Mouse (Mus musculus) MEL (cell line): ENCODE results near the gene Tmem108. TPM values are rescaled to one million over a fixed set of nuclear protein-coding genes. Genes with fewer than 3 reads are reported as not detected.

Source experiments
- DNase-seq: peaks from one replicate; pipeline ENCODE4 v3.0.0; 2011; ENCODE audit warnings: low read depth, low spot score
- H3K27ac ChIP-seq: 2 replicates; pipeline ENCODE4 v1.5.1; 2012; ENCODE audit warnings: low read depth, mild to moderate bottlenecking, control low read depth, low read length, moderate library complexity; ENCODE audit not compliant: control insufficient read depth
- H3K27me3 ChIP-seq, 2 experiments: fragments of 150-350 bp in 1 of 2; sonication (generic) in 1 of 2; 2 replicates each; pipeline ENCODE4 v1.6.1; 2012; ENCODE audit warnings: low read length in 2 of 2, mild to moderate bottlenecking in 2 of 2, improper control_type of control experiment in 1 of 2, moderate library complexity in 1 of 2; ENCODE audit not compliant: insufficient read depth in 2 of 2, control insufficient read depth in 1 of 2
- H3K36me3 ChIP-seq, 2 experiments: 2 replicates each; pipeline ENCODE4 v1.6.1; 2012 to 2014; ENCODE audit warnings: low read length in 2 of 2, improper control_type of control experiment in 1 of 2, inconsistent platforms in 1 of 2, mild to moderate bottlenecking in 1 of 2; ENCODE audit not compliant: insufficient read depth in 2 of 2, control insufficient read depth in 1 of 2
- H3K4me1 ChIP-seq, 2 experiments: fragments of 150-350 bp in 1 of 2; sonication (generic) in 1 of 2; 2 replicates each; pipeline ENCODE4 v1.6.1; 2012; ENCODE audit warnings: low read length in 2 of 2, improper control_type of control experiment in 1 of 2, mild to moderate bottlenecking in 1 of 2; ENCODE audit not compliant: insufficient read depth in 2 of 2, control insufficient read depth in 1 of 2
- H3K4me3 ChIP-seq, 2 experiments: fragments of 150-350 bp in 1 of 2; sonication (generic) in 1 of 2; 2 replicates each; pipeline ENCODE4 v1.5.1; 2012; ENCODE audit warnings: low read depth in 2 of 2, low read length in 2 of 2, mild to moderate bottlenecking in 2 of 2, moderate library complexity in 2 of 2, control low read depth in 1 of 2, improper control_type of control experiment in 1 of 2; ENCODE audit not compliant: control insufficient read depth in 1 of 2, insufficient read depth in 1 of 2
- H3K79me2 ChIP-seq: 2 replicates; pipeline ENCODE4 v1.6.1; 2012; ENCODE audit warnings: mild to moderate bottlenecking, low read length, moderate library complexity; ENCODE audit not compliant: control insufficient read depth, poor library complexity, insufficient read depth
- H3K9ac ChIP-seq: 2 replicates; pipeline ENCODE4 v1.6.1; 2012; ENCODE audit warnings: low read depth, mild to moderate bottlenecking, control low read depth, low read length, moderate library complexity; ENCODE audit not compliant: control insufficient read depth, poor library complexity, severe bottlenecking
- H3K9me3 ChIP-seq: fragments of 150-350 bp; sonication (generic); replicated peaks from 2 replicates; pipeline ENCODE4 v1.6.1; 2012; ENCODE audit warnings: mild to moderate bottlenecking, low read length, improper control_type of control experiment, moderate library complexity; ENCODE audit not compliant: insufficient read depth
- BHLHE40 ChIP-seq: IDR thresholded peaks from 2 replicates; pipeline ENCODE4 v1.6.1; 2012; ENCODE audit warnings: low read depth, mild to moderate bottlenecking, inconsistent platforms, low read length, improper control_type of control experiment, borderline replicate concordance
- CHD1 ChIP-seq: IDR thresholded peaks from 2 replicates; pipeline ENCODE4 v1.6.1; 2012; ENCODE audit warnings: low read depth, mild to moderate bottlenecking, inconsistent platforms, low read length, improper control_type of control experiment
- CTCF ChIP-seq, 3 experiments: IDR thresholded peaks in 2 of 3; conservative IDR thresholded peaks in 1 of 3; 2 replicates each; pipeline ENCODE4 v1.5.1; 2011 to 2012; ENCODE audit warnings: low read length in 3 of 3, low read depth in 2 of 3, mild to moderate bottlenecking in 2 of 3, improper control_type of control experiment in 1 of 3, inconsistent platforms in 1 of 3, mixed read lengths in 1 of 3, moderate library complexity in 1 of 3; ENCODE audit not compliant: control insufficient read depth in 1 of 3, insufficient read depth in 1 of 3, poor library complexity in 1 of 3, severe bottlenecking in 1 of 3
- MAX ChIP-seq: IDR thresholded peaks from 2 replicates; pipeline ENCODE4 v1.6.1; 2011; ENCODE audit warnings: low read length, improper control_type of control experiment
- MEF2A ChIP-seq: IDR thresholded peaks from 2 replicates; pipeline ENCODE4 v1.6.1; 2014; ENCODE audit warnings: low read depth, mild to moderate bottlenecking, inconsistent platforms, low read length, improper control_type of control experiment; ENCODE audit not compliant: poor library complexity, insufficient replicate concordance, severe bottlenecking; ENCODE audit errors: extremely low read depth
- MYB ChIP-seq: IDR thresholded peaks from 2 replicates; pipeline ENCODE4 v1.6.1; 2011; ENCODE audit warnings: mild to moderate bottlenecking, low read depth, low read length, improper control_type of control experiment
- MYC ChIP-seq: IDR thresholded peaks from 2 replicates; pipeline ENCODE4 v1.6.1; 2011; ENCODE audit warnings: low read depth, mild to moderate bottlenecking, low read length, improper control_type of control experiment, moderate library complexity
- NELFE ChIP-seq: IDR thresholded peaks from 2 replicates; pipeline ENCODE4 v1.6.1; 2011; ENCODE audit warnings: low read depth, low read length, improper control_type of control experiment
- NRF1 ChIP-seq: IDR thresholded peaks from 2 replicates; pipeline ENCODE4 v1.6.1; 2014; ENCODE audit warnings: low read depth, mild to moderate bottlenecking, inconsistent platforms, low read length, improper control_type of control experiment, moderate library complexity; ENCODE audit not compliant: poor library complexity, insufficient read depth, severe bottlenecking
- POLR2A ChIP-seq, 2 experiments: IDR thresholded peaks; 2 replicates each; pipeline ENCODE4 v1.6.1; 2011 to 2012; ENCODE audit warnings: low read length in 2 of 2, mild to moderate bottlenecking in 2 of 2, control low read depth in 1 of 2, improper control_type of control experiment in 1 of 2, low read depth in 1 of 2, moderate library complexity in 1 of 2; ENCODE audit not compliant: control insufficient read depth in 1 of 2, insufficient read depth in 1 of 2, poor library complexity in 1 of 2
- RCOR1 ChIP-seq: IDR thresholded peaks from 2 replicates; pipeline ENCODE4 v1.6.1; 2012; ENCODE audit warnings: low read depth, mild to moderate bottlenecking, inconsistent platforms, low read length, improper control_type of control experiment
- SMC3 ChIP-seq: IDR thresholded peaks from 2 replicates; pipeline ENCODE4 v1.6.1; 2011; ENCODE audit warnings: low read depth, low read length, improper control_type of control experiment
- TCF12 ChIP-seq: IDR thresholded peaks from 2 replicates; pipeline ENCODE4 v1.6.1; 2014; ENCODE audit warnings: low read depth, mild to moderate bottlenecking, inconsistent platforms, low read length, improper control_type of control experiment, moderate library complexity
- USF1 ChIP-seq: IDR thresholded peaks from 2 replicates; pipeline ENCODE4 v1.6.1; 2014; ENCODE audit warnings: low read depth, mild to moderate bottlenecking, inconsistent platforms, low read length, improper control_type of control experiment, moderate library complexity
- ZC3H11A ChIP-seq: IDR thresholded peaks from 2 replicates; pipeline ENCODE4 v1.6.1; 2012; ENCODE audit warnings: low read depth, mild to moderate bottlenecking, inconsistent platforms, low read length, improper control_type of control experiment
- ZKSCAN1 ChIP-seq: IDR thresholded peaks from 2 replicates; pipeline ENCODE4 v1.6.1; 2012; ENCODE audit warnings: low read depth, mild to moderate bottlenecking, inconsistent platforms, low read length, improper control_type of control experiment, moderate library complexity
- ZMIZ1 ChIP-seq: IDR thresholded peaks from 2 replicates; pipeline ENCODE4 v1.6.1; 2012; ENCODE audit warnings: low read depth, mild to moderate bottlenecking, inconsistent platforms, low read length, improper control_type of control experiment, moderate library complexity
- ZNF384 ChIP-seq: IDR thresholded peaks from 2 replicates; pipeline ENCODE4 v1.6.1; 2012; ENCODE audit warnings: low read depth, mild to moderate bottlenecking, inconsistent platforms, low read length, improper control_type of control experiment
- polyA plus RNA-seq, 2 experiments: library from polyadenylated mRNA; stranded (reverse) in 1 of 2; unstranded in 1 of 2; fragments of >175 nt in 1 of 2; fragments of >200 nt in 1 of 2; gene quantifications; 2 replicates each; pipeline versions ENCODE4 v1.2.1 to v1.2.4; 2012; ENCODE audit warnings: low replicate concordance in 2 of 2, low read depth in 1 of 2; ENCODE audit not compliant: insufficient read length in 2 of 2, insufficient read depth in 1 of 2, missing spikeins in 1 of 2
- total RNA-seq: library from RNA; depleted of rRNA; stranded (reverse); fragments of 300-350 nt; gene quantifications from 2 replicates; pipeline ENCODE4 v1.2.3, GENCODE M21; 2012

Gene Tmem108
- total and polyA plus RNA-seq, 3 experiments, result not detected

GRCm38 (mm10) chr9:103545729-103546128, 215.9 kb downstream of the Tmem108 start:
- Histone ChIP-seq H3K9me3 (no peaks in the 10 kb centered on the region), H3K27me3 (no peaks in the 10 kb centered on the region), H3K79me2 (no peaks in the 10 kb centered on the region), H3K27ac (no peak overlapping the region), H3K36me3 (no peaks in the 10 kb centered on the region), H3K4me1 (no peaks in the 10 kb centered on the region), H3K9ac (no peak overlapping the region), H3K4me3 (no peak overlapping the region)
- DNase-seq, result no peak
- TF ChIP-seq MEF2A, result no peak
- no peak for TF ChIP-seq ZKSCAN1
- no peak for TF ChIP-seq TCF12
- no peak for TF ChIP-seq MYB
- no peak for TF ChIP-seq ZC3H11A
- no peak for TF ChIP-seq ZMIZ1
- no peak for TF ChIP-seq CTCF (IDR thresholded peaks at IDR 0.05 in 2 of 3, conservative IDR thresholded peaks at IDR 0.05 in 1 of 3; ENCODE audit: control insufficient read depth in 1 of 3, insufficient read depth in 1 of 3, low read depth in 2 of 3, low read length in 3 of 3, poor library complexity in 1 of 3, severe bottlenecking in 1 of 3)

- no peak overlapping the region for H3K9ac ChIP-seq
- no peak for DNase-seq
- TF ChIP-seq TCF12 (no peak), MAX (no peak), ZNF384 (no peak)
- no peaks in the 10 kb centered on the region for H3K9me3 ChIP-seq
- no peaks in the 10 kb centered on the region for H3K79me2 ChIP-seq
- H3K27ac ChIP-seq, result no peak overlapping the region
- H3K4me3 ChIP-seq, result no peak overlapping the region
- H3K36me3 ChIP-seq, result no peaks in the 10 kb centered on the region
- H3K4me1 ChIP-seq, result no peaks in the 10 kb centered on the region
- H3K27me3 ChIP-seq, result no peaks in the 10 kb centered on the region
Observed at GRCm38 (mm10) chr9:103545271-103545670, 216.4 kb downstream of the Tmem108 start.

- no peak for DNase-seq
- TF ChIP-seq TCF12, result no peak
- no peak for TF ChIP-seq BHLHE40
- no peak for TF ChIP-seq USF1
- TF ChIP-seq CHD1, result no peak
- no peak for TF ChIP-seq NELFE
- no peak for TF ChIP-seq MYC
- TF ChIP-seq MAX, result no peak
- TF ChIP-seq POLR2A (IDR thresholded peaks at IDR 0.05; ENCODE audit: control insufficient read depth in 1 of 2, insufficient read depth in 1 of 2, low read depth in 1 of 2, low read length in 2 of 2, poor library complexity in 1 of 2), result no peak
- TF ChIP-seq MEF2A, result no peak
- TF ChIP-seq NRF1, result no peak
- TF ChIP-seq RCOR1, result no peak
- no peak for TF ChIP-seq SMC3
- TF ChIP-seq, all 39 proteins: peak for 0
- Histone ChIP-seq H3K9ac (no peak overlapping the region), H3K36me3 (no peaks in the 10 kb centered on the region), H3K79me2 (no peaks in the 10 kb centered on the region), H3K4me1 (no peaks in the 10 kb centered on the region), H3K9me3 (no peaks in the 10 kb centered on the region), H3K4me3 (no peak overlapping the region), H3K27ac (no peak overlapping the region), H3K27me3 (no peaks in the 10 kb centered on the region)
Observed at GRCm38 (mm10) chr9:103544599-103544998, 217.0 kb downstream of the Tmem108 start.
